In genomic region chr4:130177087-130177486, GRCm38 (mm10) we compare ENCODE assay signal across 9 mouse cellular contexts. TPM values are rescaled to one million over a fixed set of nuclear protein-coding genes. Genes with fewer than 3 reads are reported as not detected.
DNase-seq lines count a peak whose midpoint lies in the region; TF ChIP-seq lines count a peak whose summit lies in the region.
"Had no signal": no experiment of that assay in that cellular context is flagged by ENCODE, and none has a peak within 500 bp of the region (broad histone marks: within the 10 kb centered on the region; RNA-seq: fewer than 3 reads in every experiment).

No protein-coding gene starts in this region.

- 55% methylated on average over 4 of the region's 4 CpGs for WGBS in kidney, adult 2 months

- no peaks in the 10 kb centered on the region for H3K36me3 ChIP-seq in kidney, adult 2 months (ENCODE audit: control insufficient read depth, insufficient read depth, low read length)

- H3K27ac ChIP-seq in gastrocnemius, adult 2 months: peak overlapping the region; percentile 68
- peak overlapping the region; percentile 61 for H3K27ac ChIP-seq in kidney, adult 2 months (ENCODE audit: insufficient read depth, low read depth, low read length)

- no peaks in the 10 kb centered on the region for H3K27me3 ChIP-seq in kidney, adult 2 months (replicated peaks; ENCODE audit: control insufficient read depth, insufficient read depth, low read length)

- H3K4me3 ChIP-seq in gastrocnemius, adult 2 months: no peak overlapping the region
- H3K4me3 ChIP-seq in kidney, adult 2 months (ENCODE audit: insufficient read depth, low read depth, low read length): no peak overlapping the region

- peaks cover 28% of the 10 kb centered on the region for H3K4me1 ChIP-seq in kidney, adult 2 months (ENCODE audit: control insufficient read depth, insufficient read depth, low read length)

- intact Hi-C loops in gastrocnemius, adult 2 months (cut with DNase I): no loop called here

- TF ChIP-seq POLR2A in kidney, adult 2 months (IDR thresholded peaks at IDR 0.05; ENCODE audit: low read depth, low read length): no peak

- no peak for DNase-seq in gastrocnemius, adult 2 months
- no peak for DNase-seq in gastrocnemius, adult 8-10 months (ENCODE audit: low spot score in 2 of 2)
- peak; percentile 98 for DNase-seq in heart, adult 11 months
- DNase-seq in kidney, adult 2 months: peak; percentile 84
- DNase-seq in lung, postnatal 36 days: peak; percentile 81
- no peak for DNase-seq in thymus, postnatal 25 days
- no peak for DNase-seq in right cerebral cortex, postnatal 25 days
- DNase-seq in cerebellum, adult 9-11 months: no peak

- TF ChIP-seq CTCF in gastrocnemius, adult 2 months (IDR thresholded peaks at IDR 0.05): no peak
- TF ChIP-seq CTCF in kidney, adult 2 months (conservative IDR thresholded peaks at IDR 0.05; ENCODE audit: insufficient read depth, insufficient read length, low read depth, low read length): no peak

RNA-seq across cellular contexts. Expression of gene Tinagl1, which starts 2.2 kb away (rescaled TPM):
- 10 to 100 TPM; 18.7 to 45.2 TPM for total RNA-seq in gastrocnemius, adult 2 months (2021)
- 10 to 100 TPM; 10.2 to 25.2 (median 13.1) TPM for total RNA-seq in gastrocnemius, adult 8-10 months (2022)
- polyA plus RNA-seq in kidney, adult 2 months (2012; rRNA removed): 118 and 133 TPM in 2 replicates

RNA-seq across cellular contexts. Expression of gene Hcrtr1, which starts 37.9 kb away (rescaled TPM):
- not detected for total RNA-seq in gastrocnemius, adult 2 months (2021)
- total RNA-seq in gastrocnemius, adult 8-10 months (2022): under 1 TPM in 1 of 4 experiments, not detected in 3; 0.22 TPM
- 0.54 and 0.56 TPM in 2 replicates for polyA plus RNA-seq in kidney, adult 2 months (2012; rRNA removed)

RNA-seq across cellular contexts. Expression of gene Gm853, which starts 45.1 kb away (rescaled TPM):
- total RNA-seq in gastrocnemius, adult 2 months (2021): not detected
- not detected for total RNA-seq in gastrocnemius, adult 8-10 months (2022)
- polyA plus RNA-seq in kidney, adult 2 months (2012; rRNA removed): 64.7 and 89.1 TPM in 2 replicates
- total RNA-seq: left cerebral cortex, postnatal 14 days had no signal

Comparison
In these comparisons a context has a peak if more than half of its experiments do, and no peak if none do; other contexts are left out.
1. DNase-seq: peak in heart, adult 11 months (single experiment), kidney, adult 2 months (single experiment) and lung, postnatal 36 days (single experiment); none in gastrocnemius, adult 2 months (single experiment), gastrocnemius, adult 8-10 months (0 of 2), thymus, postnatal 25 days (single experiment), right cerebral cortex, postnatal 25 days (single experiment) and cerebellum, adult 9-11 months (single experiment).